Mouse (Mus musculus): ENCODE measurements around the gene Ccdc103.
A peak's percentile ranks its signal among the peaks of the same experiment; 100 is the strongest.

The Ccdc103 gene

GRCm38 (mm10) chr11:102880585-102881313 lies at the start of gene Ccdc103, which contains the start of gene Eftud2:
Gene Ccdc103, plus strand, starts transcription at chr11:102881204.
Gene Eftud2, minus strand, starts transcription at chr11:102880985.
- peak; percentile 89 for DNase-seq (ENCODE audit: low read depth, low spot score)

- DNase-seq (ENCODE audit: low read depth, low spot score) = no peak
Observed at GRCm38 (mm10) chr11:102832700-102833297, 48.2 kb upstream of the Ccdc103 start.

GRCm38 (mm10) chr11:102834219-102834618 lies 46.8 kb upstream of the Ccdc103 start:
- DNase-seq (ENCODE audit: low read depth, low spot score) = no peak

GRCm38 (mm10) chr11:102835549-102835948 lies 45.5 kb upstream of the Ccdc103 start, which contains the start of gene Higd1b:
Gene Higd1b, plus strand, starts transcription at chr11:102835849.
- no peak for DNase-seq (ENCODE audit: low read depth, low spot score)

GRCm38 (mm10) chr11:102836146-102836545 lies 44.9 kb upstream of the Ccdc103 start:
- no peak for DNase-seq (ENCODE audit: low read depth, low spot score)

GRCm38 (mm10) chr11:102837385-102837784 lies 43.6 kb upstream of the Ccdc103 start:
- no peak for DNase-seq (ENCODE audit: low read depth, low spot score)

- DNase-seq (ENCODE audit: low read depth, low spot score) = no peak
Observed at GRCm38 (mm10) chr11:102838126-102838525, 42.9 kb upstream of the Ccdc103 start.

GRCm38 (mm10) chr11:102838616-102839150 lies 42.3 kb upstream of the Ccdc103 start:
- DNase-seq (ENCODE audit: low read depth, low spot score) = no peak

- no peak for DNase-seq (ENCODE audit: low read depth, low spot score)
Observed at GRCm38 (mm10) chr11:102845926-102846325, 35.1 kb upstream of the Ccdc103 start.

GRCm38 (mm10) chr11:102851883-102852282 lies 29.1 kb upstream of the Ccdc103 start:
- no peak for DNase-seq (ENCODE audit: low read depth, low spot score)

- DNase-seq (ENCODE audit: low read depth, low spot score) = no peak
Observed at GRCm38 (mm10) chr11:102853760-102854159, 27.2 kb upstream of the Ccdc103 start.

- no peak for DNase-seq (ENCODE audit: low read depth, low spot score)
Observed at GRCm38 (mm10) chr11:102855941-102856340, 25.1 kb upstream of the Ccdc103 start.

- no peak for DNase-seq (ENCODE audit: low read depth, low spot score)
Observed at GRCm38 (mm10) chr11:102858951-102859350, 22.1 kb upstream of the Ccdc103 start.

- DNase-seq (ENCODE audit: low read depth, low spot score) = no peak
Observed at GRCm38 (mm10) chr11:102859933-102860332, 21.1 kb upstream of the Ccdc103 start.

GRCm38 (mm10) chr11:102864272-102864671 lies 16.7 kb upstream of the Ccdc103 start:
- no peak for DNase-seq (ENCODE audit: low read depth, low spot score)

GRCm38 (mm10) chr11:102874801-102875334 lies 6.1 kb upstream of the Ccdc103 start:
- DNase-seq (ENCODE audit: low read depth, low spot score) = no peak

- DNase-seq (ENCODE audit: low read depth, low spot score) = no peak
Observed at GRCm38 (mm10) chr11:102879558-102879957, 1.4 kb upstream of the Ccdc103 start.

- DNase-seq (ENCODE audit: low read depth, low spot score) = no peak
Observed at GRCm38 (mm10) chr11:102881314-102882198, 552 bp downstream of the Ccdc103 start.

GRCm38 (mm10) chr11:102884616-102885219 lies 3.7 kb downstream of the Ccdc103 start, which contains the start of gene Fam187a:
Gene Fam187a, plus strand, starts transcription at chr11:102885169.
- no peak for DNase-seq (ENCODE audit: low read depth, low spot score)

- DNase-seq (ENCODE audit: low read depth, low spot score) = no peak
Observed at GRCm38 (mm10) chr11:102887433-102887832, 6.4 kb downstream of the Ccdc103 start.

GRCm38 (mm10) chr11:102888135-102888534 lies 7.1 kb downstream of the Ccdc103 start:
- DNase-seq (ENCODE audit: low read depth, low spot score) = no peak

Data from retina, adult 2 months (tissue).